Mouse (Mus musculus) megakaryocyte, embryonic 14.5 days (primary cell): ENCODE measurements around the gene Zfp451. TPM values are rescaled to one million over a fixed set of nuclear protein-coding genes. Genes with fewer than 3 reads are reported as not detected.
"Not testable (repeated sequence)": the region's sequence is repeated elsewhere in the genome, so short reads cannot be mapped to it uniquely, and the experiment has no call there.

Experiments
- H3K27me3 ChIP-seq: replicated peaks from 2 replicates; pipeline ENCODE3; 2012; ENCODE audit warnings: inconsistent platforms
- H3K36me3 ChIP-seq: replicated peaks from 2 replicates; pipeline ENCODE3; 2012; ENCODE audit warnings: low read length, inconsistent platforms, mixed read lengths
- H3K4me1 ChIP-seq: 2 replicates; pipeline ENCODE4 v1.6.1; 2012; ENCODE audit warnings: inconsistent platforms
- H3K4me3 ChIP-seq: replicated peaks from 2 replicates; pipeline ENCODE3; 2012; ENCODE audit warnings: moderate library complexity, mild to moderate bottlenecking, inconsistent platforms
- H3K9me3 ChIP-seq: 2 replicates; pipeline ENCODE4 v1.6.1; 2012; ENCODE audit warnings: inconsistent platforms
- FLI1 ChIP-seq: IDR thresholded peaks from 2 replicates; pipeline ENCODE4 v1.6.1; 2012; ENCODE audit warnings: low read length, inconsistent platforms, mixed read lengths
- GATA1 ChIP-seq: IDR thresholded peaks from 3 replicates; pipeline ENCODE4 v1.6.1; 2012; ENCODE audit warnings: mixed read lengths, low read length, inconsistent platforms, borderline replicate concordance
- polyA plus RNA-seq: library from polyadenylated mRNA; stranded (reverse); fragments of >175 nt; gene quantifications from 2 replicates; pipeline ENCODE4 v1.2.3, GENCODE M21; 2012; ENCODE audit warnings: low replicate concordance; ENCODE audit not compliant: insufficient read depth

The Zfp451 gene
- polyA plus RNA-seq: 1.8 and 2.0 TPM in 2 replicates

DNA sequence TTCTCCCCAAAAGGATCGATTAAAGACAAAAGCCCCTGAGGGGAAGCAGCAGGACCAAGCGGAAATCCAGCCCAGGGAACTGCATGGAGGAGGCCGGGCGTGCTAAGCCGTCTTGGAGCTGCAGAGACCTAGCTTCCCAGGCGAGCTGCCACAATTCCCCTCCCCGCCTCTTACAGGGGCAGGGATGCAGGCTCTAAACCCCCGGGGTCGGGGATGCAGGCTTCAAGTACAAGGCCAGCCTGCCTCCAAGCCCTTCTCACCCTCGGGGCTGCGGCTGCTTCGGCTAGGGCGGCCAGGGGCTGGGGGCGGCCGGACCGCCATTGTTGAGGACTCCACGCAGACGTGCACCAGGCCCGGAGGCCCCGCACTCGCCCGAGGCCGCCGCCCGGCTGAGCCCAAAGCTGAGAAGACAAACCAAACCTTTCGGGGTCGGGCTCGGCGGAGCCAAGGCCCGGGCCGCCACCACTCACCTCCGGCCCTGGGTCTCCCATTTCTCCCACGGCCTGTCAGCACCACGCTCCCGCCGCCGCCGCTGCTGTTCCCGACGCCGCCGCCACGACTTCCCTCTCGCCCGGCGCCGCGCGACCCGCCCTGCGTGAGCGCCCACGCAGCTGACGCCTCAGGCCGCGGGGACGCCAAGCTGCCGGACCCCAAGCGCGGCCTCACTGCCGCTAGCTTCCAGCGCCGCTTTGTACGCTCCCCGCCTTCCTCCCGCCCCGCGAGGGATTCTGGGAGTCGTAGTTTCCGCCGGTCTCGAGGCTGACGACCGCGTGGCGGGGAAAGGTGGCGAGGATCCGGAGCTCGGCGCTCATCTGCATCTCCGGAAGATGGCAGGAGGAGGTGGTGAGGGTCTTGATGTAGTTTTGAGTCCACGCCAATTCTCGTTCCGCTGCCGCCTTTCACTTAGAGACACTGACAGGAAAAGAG lies at the start of gene Zfp451:
Gene Zfp451, minus strand, starts transcription at position 728 of the 927 bp plus-strand sequence.
- Histone ChIP-seq H3K9me3 (peaks cover 3% of the 10 kb centered on the region), H3K4me3 (peak within 1 kb of the TSS; percentile 96), H3K27me3 (no peaks in the 10 kb centered on the region), H3K4me1 (peaks cover 31% of the 10 kb centered on the region), H3K36me3 (peaks cover 40% of the 10 kb centered on the region)
- no peak for TF ChIP-seq FLI1
- no peak for TF ChIP-seq GATA1

DNA sequence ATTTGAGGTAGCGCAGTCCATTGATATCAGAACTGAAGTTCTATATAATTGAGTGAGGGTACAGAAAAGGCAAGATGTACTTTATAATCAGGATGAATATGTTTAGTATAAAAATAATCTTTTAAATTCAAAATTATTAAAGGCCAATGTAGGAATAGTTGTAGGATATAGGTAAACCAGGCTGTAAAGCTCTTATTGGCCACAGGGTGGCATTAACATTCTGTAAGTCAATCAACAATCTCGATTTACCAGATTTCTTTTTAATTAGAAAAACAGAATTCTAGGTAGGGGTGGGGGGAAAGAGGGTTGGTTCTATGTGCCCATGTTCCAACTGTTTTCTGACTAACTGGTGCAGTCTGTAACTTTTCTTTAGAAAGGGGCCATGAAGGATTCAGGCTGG lies 32.4 kb upstream of the Zfp451 start:
- H3K4me1 ChIP-seq: no peaks in the 10 kb centered on the region
- peaks cover 3% of the 10 kb centered on the region for H3K27me3 ChIP-seq
- H3K36me3 ChIP-seq: no peaks in the 10 kb centered on the region
- H3K4me3 ChIP-seq: no peak overlapping the region
- TF ChIP-seq FLI1 (no peak), GATA1 (no peak)
- H3K9me3 ChIP-seq: no peaks in the 10 kb centered on the region

DNA sequence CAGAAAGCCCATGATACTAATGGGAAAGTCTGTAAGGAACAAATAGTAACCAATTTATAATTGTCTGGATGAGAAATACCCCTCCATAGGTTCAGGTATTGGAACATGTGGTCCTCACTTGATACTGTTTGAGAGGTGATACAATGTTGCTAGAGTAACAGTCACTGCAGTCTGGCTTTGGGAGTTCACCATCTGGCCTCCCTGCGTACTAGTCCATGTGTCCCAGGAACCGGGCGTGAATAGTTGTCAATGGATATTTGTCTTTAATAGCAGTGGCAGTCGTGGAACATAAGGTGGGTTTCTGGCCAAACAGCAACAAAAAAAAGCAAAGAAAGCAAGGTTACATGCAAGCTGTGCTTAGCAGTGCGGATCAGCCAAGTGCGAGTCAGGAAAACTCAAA lies 29.4 kb upstream of the Zfp451 start:
- Histone ChIP-seq H3K36me3 (no peaks in the 10 kb centered on the region), H3K9me3 (no peaks in the 10 kb centered on the region), H3K4me1 (no peaks in the 10 kb centered on the region), H3K4me3 (no peak overlapping the region), H3K27me3 (peaks cover 3% of the 10 kb centered on the region)
- TF ChIP-seq FLI1 (no peak), GATA1 (no peak)

DNA sequence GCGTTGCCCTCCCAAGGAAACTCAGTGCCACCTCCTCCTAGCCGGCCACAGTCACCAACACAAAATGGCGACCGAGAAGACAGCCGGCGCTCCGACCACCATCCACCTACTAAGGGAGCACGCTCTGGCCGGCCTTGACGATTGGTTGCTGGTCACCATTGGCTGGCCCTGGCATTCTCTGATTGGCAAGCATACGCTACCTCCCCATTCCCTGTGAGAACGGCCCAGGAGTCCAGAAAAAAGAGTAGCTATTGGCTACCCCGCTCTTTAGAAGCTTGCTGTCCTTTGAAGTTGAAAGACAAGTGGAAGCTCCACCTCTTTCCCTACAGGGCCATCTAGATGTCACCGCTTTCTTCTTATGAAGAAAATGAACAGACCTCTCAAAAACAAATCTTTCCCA lies 24.6 kb upstream of the Zfp451 start:
- H3K36me3 ChIP-seq, H3K4me1 ChIP-seq, H3K9me3 ChIP-seq, H3K27me3 ChIP-seq, H3K4me3 ChIP-seq: not testable (repeated sequence)

DNA sequence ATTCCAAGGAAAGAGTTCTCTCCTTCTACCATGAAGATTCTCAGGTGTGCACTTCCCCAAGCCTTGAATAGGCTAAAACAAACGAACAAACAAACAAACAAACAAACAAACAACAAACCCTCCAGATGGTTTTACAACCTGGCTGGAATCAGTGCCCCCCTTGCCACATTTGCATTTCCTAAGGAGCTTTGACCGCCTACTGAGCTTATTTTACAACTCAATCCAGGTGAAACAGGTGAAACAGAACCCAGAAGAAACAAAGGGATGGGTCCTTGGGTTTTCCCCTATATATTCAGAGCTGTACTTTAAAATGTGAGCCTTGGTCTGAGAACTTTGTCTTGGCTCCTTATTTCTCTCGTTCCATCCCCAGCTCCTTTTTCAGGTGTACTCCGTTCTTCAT lies 16.2 kb upstream of the Zfp451 start:
- TF ChIP-seq GATA1: no peak
- no peak for TF ChIP-seq FLI1
- no peaks in the 10 kb centered on the region for H3K27me3 ChIP-seq
- no peak overlapping the region for H3K4me3 ChIP-seq
- no peaks in the 10 kb centered on the region for H3K4me1 ChIP-seq
- H3K9me3 ChIP-seq: peaks cover 4% of the 10 kb centered on the region
- no peaks in the 10 kb centered on the region for H3K36me3 ChIP-seq

DNA sequence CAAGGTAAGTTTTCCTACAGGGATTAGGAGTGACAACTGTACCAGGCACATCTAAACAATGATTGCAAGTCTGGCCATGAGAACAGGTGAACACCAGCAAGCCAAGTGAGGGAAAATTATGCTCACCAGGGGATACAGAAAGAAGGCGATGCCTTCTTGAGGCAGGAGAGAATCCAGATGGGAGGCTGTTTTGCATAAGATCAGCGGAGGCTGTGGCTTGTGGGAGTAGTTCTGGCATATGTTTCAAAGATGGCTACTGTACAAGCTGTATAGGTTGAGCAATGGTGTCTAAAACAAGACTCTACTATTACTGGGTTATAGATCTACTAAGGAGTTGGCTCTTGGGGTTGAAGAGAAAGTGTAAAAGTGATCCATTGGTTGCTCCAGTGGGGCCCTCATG lies 3.5 kb upstream of the Zfp451 start:
- H3K36me3 ChIP-seq: peaks cover 4% of the 10 kb centered on the region
- H3K9me3 ChIP-seq: peaks cover 3% of the 10 kb centered on the region
- H3K4me3 ChIP-seq: no peak overlapping the region
- peaks cover 13% of the 10 kb centered on the region for H3K4me1 ChIP-seq
- H3K27me3 ChIP-seq: no peaks in the 10 kb centered on the region
- no peak for TF ChIP-seq GATA1
- TF ChIP-seq FLI1: no peak

DNA sequence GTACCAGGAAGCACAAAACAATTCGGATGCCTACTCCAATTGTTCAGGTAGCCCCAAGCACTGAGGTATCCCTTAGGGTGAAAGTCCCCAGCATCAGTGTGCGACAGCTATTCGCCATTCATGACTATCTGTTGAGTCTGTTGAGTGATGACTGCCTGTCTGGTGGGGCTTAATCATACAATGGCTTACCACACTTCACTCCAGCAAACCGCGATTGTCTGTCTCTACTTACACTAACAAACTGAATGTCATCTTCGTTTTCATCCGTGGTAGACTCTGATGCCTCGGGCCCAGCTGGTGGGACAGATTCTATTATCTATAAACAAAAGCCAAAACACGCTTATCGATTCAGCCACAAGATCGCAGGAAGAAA lies 914 bp downstream of the Zfp451 start:
- Histone ChIP-seq H3K36me3 (peaks cover 47% of the 10 kb centered on the region), H3K27me3 (no peaks in the 10 kb centered on the region), H3K4me3 (peak overlapping the region; percentile 96), H3K9me3 (peaks cover 7% of the 10 kb centered on the region), H3K4me1 (peaks cover 31% of the 10 kb centered on the region)
- no peak for TF ChIP-seq FLI1
- TF ChIP-seq GATA1: no peak

DNA sequence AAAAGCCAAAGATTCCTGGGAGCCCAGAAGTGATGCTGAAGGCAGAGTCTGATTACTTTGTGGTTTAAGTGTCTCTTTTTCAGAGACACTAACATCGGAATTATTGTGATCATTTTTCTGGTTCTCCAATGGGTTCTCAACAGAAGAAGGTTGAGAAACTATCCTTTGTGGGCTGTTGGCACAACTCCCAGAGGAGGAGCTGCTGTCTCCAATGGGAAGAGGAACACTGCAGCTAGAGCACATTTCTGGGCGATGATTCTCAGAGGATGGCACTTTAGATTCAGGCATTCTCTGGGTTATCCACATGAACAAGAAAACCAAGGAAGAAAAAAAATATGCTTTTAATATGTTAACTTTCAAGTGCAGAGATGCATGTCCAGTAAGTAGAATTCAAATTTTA lies 11.1 kb downstream of the Zfp451 start:
- no peak overlapping the region for H3K4me3 ChIP-seq
- no peak for TF ChIP-seq FLI1
- TF ChIP-seq GATA1: no peak
- H3K9me3 ChIP-seq: no peaks in the 10 kb centered on the region
- peaks cover 12% of the 10 kb centered on the region for H3K4me1 ChIP-seq
- H3K27me3 ChIP-seq: no peaks in the 10 kb centered on the region
- H3K36me3 ChIP-seq: peaks cover 91% of the 10 kb centered on the region

DNA sequence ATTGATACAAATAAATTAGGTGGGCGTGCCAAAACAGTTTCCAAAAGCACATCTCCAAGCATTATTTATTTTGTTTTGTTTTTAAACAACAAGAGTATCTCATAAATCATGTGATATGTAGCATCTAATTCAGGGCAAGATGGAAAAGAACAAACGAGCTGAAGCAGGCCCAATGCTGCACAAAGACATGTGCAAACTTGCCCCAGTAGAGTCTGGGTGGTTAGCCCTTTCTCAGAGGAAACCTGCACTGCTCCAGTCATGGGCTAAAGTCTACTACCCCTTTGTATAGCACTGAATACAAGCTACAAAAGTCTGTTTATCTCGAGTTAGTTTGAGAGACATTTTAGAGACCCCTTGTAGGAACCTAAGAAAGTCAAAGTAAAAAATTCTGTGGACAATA lies 14.8 kb downstream of the Zfp451 start:
- TF ChIP-seq GATA1: no peak
- TF ChIP-seq FLI1: no peak
- peaks cover 20% of the 10 kb centered on the region; the same call in 1 of the 2 replicates for H3K4me1 ChIP-seq
- H3K4me3 ChIP-seq: no peak overlapping the region
- peaks cover 79% of the 10 kb centered on the region for H3K36me3 ChIP-seq
- H3K9me3 ChIP-seq: no peaks in the 10 kb centered on the region
- H3K27me3 ChIP-seq: no peaks in the 10 kb centered on the region

DNA sequence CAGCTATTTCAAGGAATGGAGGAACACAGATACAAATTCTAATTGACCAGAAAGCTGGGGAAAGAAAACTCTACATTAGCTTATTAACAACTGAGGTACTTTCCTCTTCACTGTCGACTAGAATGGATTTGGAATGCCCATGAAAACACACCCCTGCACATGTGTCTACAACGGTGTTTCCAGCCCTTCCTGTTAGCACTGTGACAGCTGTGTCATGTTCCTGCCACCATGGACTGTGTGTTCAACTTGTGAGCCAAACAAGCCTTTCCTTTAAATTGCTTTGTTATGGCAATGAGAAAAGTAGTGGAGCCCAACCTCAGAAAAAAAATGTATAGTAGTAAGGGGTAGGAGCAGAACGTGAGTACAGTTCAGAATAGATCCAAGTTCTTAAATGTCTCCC lies 25.9 kb downstream of the Zfp451 start:
- Histone ChIP-seq H3K27me3 (no peaks in the 10 kb centered on the region), H3K4me1 (peaks cover 28% of the 10 kb centered on the region), H3K4me3 (peak overlapping the region; percentile 26), H3K9me3 (no peaks in the 10 kb centered on the region), H3K36me3 (peaks cover 36% of the 10 kb centered on the region)
- TF ChIP-seq GATA1 (no peak), FLI1 (no peak)

DNA sequence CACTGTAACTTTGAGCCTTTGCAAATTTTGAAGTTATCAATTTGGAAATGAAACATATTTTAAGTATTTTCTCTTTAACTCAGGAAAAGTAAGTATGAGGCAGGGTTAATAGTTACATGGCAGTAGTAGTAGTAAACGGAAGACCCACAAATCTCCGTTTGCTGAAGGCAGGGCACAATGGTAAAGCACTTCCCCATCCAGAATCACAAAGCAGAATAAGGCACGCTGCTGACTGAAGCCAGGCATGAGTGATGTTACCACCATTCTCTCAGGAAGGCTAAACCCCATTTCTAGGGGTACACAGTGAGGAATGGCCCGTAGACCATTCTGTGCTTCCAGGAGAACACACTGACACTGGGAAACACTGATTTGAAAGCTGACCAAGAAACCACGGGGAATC lies 26.3 kb downstream of the Zfp451 start:
- no peaks in the 10 kb centered on the region for H3K9me3 ChIP-seq
- no peak overlapping the region for H3K4me3 ChIP-seq
- peaks cover 28% of the 10 kb centered on the region for H3K4me1 ChIP-seq
- TF ChIP-seq GATA1 (no peak), FLI1 (no peak)
- H3K27me3 ChIP-seq: no peaks in the 10 kb centered on the region
- peaks cover 38% of the 10 kb centered on the region for H3K36me3 ChIP-seq
